Mouse (Mus musculus): Measurements from ENCODE around the gene Efna4.

Efna4 gene

DNA sequence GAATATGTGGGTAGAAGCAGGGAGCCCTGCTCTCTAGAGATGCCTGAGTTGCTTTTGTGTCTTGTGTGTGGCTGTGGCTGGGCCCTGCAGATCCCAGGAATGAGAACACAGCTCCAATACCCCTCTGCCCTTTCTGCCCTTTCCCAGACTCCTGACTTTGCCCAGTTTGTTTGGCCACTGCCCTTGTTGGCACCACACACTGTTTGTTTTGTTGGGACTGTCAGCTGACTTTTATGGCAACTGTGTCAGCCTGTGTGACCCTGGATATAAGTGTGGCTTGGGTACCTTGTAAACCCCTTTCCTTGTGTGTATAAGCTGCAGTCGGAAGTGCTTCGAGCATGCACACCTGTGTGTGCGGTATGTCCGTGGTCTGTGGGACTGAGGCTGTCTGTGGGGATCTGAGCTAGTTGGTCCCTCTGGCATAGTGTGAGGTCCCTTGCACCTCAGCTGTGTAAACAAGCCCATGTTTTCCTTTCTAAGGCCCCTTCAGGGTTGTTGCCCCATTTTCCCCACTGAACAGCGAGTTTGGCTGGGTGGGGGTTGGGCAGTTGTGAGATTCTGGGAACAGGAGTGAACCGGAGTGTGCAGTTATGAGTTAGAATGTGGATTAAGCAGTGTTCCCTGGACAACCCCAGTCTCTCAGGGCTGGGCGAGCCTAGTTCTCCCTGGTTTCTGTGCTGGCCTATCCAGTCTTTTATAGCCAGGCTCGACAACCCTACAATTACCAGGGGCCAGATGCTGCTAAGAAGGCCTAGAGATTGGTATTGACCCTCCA lies 32.1 kb downstream of the Efna4 start:
- DNase-seq (ENCODE audit: low read depth, low spot score): no peak

DNA sequence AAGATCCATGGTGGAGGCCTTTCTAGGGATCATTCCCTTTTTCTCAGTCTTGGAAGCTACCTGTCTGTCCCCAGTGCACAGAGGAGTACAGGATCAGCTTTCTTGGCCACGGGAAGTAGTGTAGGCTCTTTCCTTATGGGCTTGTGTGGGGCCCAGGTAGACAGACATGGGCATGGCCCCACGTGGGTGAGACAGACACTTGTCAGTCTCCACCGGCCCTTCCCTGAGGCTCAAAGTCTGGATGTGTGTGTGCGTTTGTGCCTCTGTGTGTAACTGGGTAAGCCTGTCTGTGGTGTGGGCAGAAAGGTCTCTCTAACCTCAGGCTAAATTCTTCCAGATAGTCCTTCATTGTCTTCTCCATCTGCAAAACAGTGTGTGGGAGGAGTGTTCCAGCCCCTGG lies 32.7 kb downstream of the Efna4 start:
- DNase-seq (ENCODE audit: low read depth, low spot score): no peak

DNA sequence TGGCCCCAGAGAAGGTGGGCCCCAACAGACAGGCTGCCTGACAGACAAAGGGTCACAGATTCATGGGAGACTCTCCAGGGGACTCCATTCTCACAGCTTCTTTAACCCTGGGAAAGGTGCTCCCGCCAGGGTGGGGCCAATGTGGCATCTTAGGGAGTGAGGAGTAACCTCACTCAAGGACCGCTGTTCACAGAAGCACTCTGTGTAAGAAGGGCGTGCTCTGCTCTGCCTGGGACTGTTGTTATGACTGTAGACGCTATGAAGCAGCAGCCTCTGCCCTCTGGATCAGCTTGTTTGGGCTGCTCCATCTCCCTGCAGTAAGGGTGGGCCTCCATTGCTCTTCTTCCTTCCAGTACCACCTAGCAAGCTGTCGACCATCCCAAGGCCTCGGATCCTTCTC lies 33.4 kb downstream of the Efna4 start:
- DNase-seq (ENCODE audit: low read depth, low spot score): no peak

DNA sequence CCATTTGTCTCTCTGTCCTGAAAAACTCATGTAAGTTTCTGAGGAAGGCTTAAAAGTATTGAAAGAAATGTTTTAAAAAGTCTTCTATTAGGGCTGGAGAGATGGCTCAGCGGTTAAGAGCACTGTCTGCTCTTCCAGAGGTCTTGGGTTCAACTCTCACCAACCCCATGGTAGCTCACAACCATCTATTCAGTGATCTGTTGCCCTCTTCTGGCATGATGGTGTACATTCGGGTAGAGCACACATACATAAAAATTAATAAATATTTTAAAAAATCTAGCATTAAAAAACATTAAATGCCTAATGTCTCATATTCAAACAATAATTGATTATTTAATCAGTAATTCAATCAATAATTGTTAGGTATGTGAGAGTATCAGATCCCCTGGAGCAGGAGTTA lies 37.3 kb downstream of the Efna4 start:
- DNase-seq (ENCODE audit: low read depth, low spot score): no peak

DNA sequence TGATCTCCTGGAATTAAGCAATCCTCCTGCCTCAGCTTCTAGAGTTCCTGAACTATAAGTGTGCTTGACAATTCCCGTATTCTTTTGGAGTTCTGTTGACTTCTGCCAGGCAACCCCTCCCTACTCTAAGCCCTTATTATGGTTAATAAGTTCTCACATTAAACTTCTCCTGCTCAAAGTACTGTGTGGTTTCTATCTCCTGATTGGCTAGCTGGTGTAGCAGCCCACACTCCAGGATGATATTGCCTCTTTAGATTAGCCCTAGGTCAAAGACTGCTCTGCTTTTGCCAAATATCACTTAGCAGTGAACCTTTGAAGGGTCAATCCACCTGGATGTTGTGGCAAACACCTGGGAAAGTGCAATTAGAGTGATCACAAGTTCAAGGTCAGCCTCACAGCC lies 37.8 kb downstream of the Efna4 start:
- DNase-seq (ENCODE audit: low read depth, low spot score): no peak

DNA sequence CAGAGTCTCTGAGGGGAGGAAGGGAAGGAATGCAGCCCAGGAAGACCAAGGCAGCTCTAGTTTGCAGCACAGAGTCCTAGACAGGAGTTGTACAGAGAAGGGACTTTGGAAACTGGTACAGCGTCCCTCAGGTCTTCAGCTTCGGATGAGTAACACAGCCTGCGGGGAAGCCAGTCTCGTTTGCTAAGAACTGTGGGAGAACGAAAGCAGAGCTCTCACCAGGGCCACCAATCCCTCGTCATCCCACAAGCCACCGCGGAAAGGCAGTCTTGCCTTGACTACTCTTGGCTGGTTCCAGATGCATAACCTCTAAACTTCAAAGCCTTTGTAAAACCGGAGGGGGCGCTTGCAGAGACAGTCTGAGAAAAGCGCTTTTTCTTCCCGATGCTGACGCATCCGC lies 38.3 kb downstream of the Efna4 start:
- DNase-seq (ENCODE audit: low read depth, low spot score): no peak

DNA sequence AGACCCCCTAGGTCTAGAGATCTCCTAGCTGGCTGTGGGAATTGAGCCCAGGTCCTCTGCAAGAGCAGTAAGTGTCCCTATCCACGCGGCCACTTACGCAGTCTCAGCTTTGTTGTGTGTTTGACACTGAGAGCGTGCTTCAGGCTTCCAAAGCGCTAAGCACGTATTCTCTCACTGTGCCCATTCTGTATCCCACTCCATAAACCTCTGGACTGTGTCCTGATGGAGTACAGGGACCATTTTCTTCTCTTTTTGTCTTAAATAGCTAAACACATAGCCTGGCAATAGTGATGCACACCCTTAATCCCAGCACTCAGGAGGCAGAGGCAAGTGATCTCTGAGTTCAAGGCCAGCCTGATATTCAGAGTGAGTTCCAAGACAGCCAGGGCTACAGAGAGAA lies 38.9 kb downstream of the Efna4 start:
- DNase-seq (ENCODE audit: low read depth, low spot score): no peak

DNA sequence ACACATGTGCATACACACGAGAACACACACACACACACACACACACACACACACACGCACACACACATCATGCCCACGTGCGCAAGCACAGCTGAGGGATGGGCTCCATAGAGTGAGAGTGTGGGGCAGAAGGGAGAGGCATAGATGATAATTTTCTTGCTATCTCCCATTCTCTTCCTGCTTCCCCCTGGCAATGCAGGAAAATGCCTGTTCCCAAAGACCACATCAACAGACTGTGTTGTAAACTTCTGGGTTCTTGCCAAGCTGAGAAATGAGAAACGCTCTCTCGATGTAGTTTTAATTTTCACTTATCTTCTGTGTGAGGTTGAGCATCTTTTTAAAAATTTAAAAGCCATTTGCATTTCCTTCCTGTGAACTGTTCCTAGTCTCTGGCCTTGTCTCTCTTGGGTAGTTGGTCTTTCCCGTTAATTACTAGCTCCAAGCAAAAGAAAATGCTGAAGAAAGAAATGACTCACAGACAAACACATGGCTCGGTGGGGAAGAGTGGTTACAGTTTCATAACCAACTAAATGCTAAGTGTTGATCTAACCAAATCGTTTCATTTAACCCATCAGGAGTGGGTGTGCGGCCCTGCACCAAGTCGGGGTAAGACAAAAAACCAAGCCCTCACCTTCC lies 40.9 kb downstream of the Efna4 start:
- DNase-seq (ENCODE audit: low read depth, low spot score): no peak

DNA sequence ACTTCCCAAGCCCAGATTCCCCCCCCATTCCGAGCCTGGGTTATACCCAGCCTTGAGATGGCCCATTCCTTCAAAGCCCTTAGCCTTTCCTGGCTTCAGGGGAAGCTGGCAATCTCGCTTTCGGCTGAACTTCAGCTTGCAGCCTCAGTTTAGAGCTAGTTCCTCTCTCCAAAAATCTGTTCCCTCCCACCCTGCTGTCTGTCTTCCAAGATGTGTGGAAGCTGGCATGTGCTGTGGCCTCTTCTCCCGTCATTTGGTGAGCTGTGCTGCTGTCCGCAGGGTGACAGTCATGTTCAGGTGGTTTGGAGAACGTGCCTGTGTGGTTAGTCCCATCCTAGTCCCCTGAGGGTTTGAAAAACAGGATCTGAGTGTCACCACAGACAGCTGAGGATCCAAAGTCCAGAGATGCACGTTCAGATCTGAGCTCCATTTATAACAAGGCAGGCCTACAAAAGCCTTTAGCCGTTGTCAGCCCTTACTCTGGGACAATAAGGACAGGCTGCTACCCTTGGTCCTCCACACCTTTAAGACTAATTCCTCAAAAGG lies 42.1 kb downstream of the Efna4 start:
- no peak for DNase-seq (ENCODE audit: low read depth, low spot score)

DNA sequence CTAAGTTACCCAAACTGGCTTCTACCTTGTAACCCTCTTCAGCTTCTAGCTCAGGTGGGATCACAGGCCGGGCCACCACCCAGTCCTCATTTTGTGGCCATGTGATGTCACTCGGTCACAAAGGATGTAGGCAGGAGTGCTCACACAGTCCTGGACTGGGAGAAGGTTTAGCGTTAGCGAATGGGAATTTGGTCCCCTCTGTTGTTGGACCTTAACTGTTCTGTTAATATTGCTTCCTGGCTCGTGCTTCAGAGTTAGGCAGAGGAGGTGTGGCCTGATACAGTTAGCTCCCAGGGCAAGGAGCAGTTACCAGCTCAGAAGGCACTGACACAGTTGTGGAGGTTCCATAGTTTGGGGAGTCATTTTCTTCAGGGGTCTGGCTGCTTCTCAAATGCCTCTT lies 43.6 kb downstream of the Efna4 start:
- no peak for DNase-seq (ENCODE audit: low read depth, low spot score)

DNA sequence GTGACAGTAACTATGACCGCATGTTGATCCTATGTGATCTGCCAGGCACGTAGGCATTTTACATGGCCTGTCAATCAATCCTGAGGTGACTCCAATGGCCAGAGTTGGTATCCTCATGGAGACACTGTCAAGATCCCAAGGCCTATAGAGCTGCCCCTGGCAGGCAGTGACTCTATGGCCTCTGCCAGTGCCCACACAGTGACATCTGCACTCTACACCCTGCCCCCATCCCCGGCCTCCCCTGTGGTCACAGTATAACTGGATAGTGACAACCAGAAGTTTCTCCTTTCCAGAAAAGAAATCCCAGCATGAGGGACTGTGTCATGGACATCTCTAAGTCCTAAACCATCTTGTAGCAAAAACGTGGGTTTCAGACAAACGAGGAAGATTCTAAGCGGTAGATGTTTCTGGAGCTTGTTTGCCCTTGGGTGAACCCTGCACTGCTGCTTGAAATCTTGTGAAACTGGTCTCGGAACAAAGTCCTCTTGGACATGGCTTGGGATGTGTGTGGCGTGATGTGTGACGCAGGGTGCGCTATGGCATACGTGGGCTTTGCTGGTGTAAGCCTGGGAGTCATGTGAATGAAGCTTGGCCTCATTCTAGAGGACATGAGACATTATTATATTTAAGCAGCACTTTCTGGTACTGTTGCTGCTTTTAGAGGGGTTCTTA lies 44.4 kb downstream of the Efna4 start:
- DNase-seq (ENCODE audit: low read depth, low spot score): no peak

DNA sequence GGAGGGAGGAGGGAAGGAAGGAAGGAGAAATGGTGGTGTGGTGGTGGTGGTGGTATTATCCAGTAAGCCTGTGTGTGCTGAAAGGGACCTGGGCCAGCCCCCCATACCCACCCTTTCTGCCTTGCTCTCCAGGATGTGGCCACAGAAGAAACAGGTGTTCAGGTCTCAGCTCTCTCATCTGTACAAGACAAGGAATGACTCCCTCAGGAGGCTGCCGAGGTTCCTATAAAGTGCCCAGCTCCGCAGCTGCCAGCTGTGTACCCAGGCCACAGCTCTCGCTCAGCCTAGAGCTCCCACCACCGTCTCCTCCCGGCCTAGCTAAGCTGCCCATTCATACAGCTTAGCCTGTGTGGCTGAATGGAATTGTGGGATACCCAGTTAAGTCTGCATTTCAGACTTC lies 45.5 kb downstream of the Efna4 start:
- DNase-seq (ENCODE audit: low read depth, low spot score): no peak

DNA sequence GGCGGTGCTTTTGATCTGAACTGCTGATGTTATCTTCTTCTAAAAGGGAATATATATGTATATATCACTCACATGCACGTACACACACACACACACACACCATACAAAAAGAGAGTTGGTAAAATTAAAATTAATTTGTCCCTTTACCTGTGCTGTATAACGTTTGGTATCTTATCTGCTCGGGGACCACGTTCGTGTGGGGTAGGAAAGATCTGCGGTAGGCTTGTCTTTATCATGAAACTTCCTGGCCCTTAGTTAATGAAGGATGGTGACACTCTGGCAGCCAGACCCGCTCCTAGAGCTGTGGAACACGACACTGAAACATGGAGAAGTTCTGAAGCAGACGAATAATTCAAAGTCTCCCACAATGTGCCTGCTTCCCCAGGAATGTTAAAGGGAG lies 46.0 kb downstream of the Efna4 start:
- no peak for DNase-seq (ENCODE audit: low read depth, low spot score)

DNA sequence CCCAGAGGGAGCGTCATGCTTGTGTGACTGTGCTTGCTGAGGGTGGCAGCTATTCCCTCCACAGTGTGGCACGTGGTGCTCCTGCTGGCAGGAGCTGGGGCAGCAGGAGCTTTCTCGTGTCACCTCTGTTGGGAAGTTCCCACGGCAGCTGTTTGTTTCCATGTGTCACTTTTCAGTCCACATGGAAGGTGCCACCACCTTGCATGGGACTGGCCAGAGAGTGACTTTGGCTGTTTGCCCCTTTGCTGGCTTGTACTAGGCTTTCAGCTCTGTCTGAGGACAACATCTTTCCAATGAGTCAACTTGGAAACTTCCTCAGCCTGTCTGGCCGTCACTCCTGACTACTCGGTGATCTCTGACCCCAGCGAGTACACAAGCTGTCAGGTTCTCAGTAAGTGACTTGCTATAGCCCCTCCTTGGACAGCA lies 49.3 kb downstream of the Efna4 start:
- DNase-seq (ENCODE audit: low read depth, low spot score): no peak

DNA sequence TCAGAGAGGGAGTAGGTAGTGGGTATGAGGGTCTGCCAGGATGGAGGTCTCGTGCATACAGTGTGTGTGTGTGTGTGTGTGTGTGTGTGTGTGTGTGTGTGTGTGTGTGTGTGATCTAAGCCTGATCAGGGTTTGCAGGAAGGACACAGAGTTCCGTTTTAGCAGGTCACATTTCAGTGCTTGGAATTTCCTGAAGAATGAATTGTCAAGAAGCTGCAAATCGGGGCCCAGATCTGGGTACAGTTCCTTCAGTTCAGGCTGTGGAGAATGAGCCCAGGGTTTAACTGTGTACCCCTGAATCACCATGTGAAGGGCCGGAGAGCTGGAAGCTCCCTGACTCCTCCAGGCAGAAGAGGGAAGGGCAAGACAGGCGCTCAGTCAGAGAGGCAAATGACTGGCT lies 50.5 kb downstream of the Efna4 start:
- DNase-seq (ENCODE audit: low read depth, low spot score): no peak

DNA sequence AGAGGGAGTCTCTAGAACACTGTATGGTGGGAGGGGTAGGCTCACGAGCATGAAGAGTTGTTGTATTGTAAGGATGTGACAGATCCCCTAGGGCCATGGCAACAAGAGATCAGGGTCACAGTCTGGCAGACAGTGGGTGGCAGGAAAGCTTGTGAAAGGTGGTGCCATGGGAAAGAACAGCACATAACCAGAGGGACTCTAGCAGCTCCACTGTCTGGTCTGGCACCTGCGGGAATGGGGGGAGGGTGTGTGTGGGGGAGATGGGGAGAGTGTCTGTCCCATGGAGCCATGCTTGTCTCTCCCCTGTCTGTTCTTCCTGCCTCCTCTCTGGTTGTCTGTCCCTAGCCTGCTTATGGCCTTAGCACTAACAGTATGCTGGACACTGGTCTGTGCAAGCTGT lies 52.3 kb downstream of the Efna4 start:
- DNase-seq (ENCODE audit: low read depth, low spot score): no peak

DNA sequence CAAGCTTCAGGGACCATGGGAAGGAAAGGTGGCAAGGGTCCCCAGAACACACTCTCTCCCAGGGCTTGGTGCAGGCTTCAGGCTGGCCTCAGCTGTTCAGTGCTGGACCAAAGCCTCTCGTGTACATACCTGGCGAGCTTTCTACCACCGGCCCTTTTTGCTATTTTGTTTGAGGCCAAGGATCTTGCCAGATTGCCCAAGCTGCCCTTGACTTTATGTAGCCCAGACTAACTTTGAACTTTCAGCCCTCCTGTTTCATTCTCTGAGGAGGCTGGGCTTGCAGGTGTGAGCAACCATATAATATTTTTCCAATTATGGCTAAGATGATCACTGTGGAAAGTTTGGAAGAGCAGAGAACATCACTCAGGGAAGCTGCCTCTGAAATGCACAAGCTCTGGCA lies 53.6 kb downstream of the Efna4 start:
- no peak for DNase-seq (ENCODE audit: low read depth, low spot score)

All from forelimb bud, embryonic 11.5 days (tissue).